Mouse (Mus musculus): ENCODE measurements at regions not wholly inside any gene's neighbourhood (a gene's known extent, or its start where the extent isn't known, plus 50 kb on each side); places are given as distances from the start of the nearest gene placed in this dataset.

DNA sequence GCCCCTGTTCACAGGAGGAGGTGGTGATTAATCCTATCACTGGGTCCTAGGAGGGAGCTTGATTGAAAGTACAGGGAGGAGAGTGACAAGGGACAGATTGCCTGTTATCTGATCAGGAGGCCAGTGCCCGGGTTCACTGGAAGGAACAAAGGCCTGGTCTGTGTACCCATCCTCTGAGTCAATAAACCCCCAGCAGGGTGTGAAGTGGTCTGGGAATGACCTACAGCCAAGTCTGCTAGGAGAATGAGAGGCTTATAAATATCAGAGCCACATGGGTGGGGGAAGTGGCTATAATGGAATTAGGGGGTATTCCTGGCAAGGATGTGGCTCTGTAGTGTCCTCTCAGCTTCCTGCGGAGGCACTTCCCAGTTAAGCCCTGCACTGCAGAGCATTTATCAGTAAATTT lies 296.0 kb downstream of the Nuf2 start:
- TF ChIP-seq CTCF (IDR thresholded peaks at IDR 0.05; ENCODE audit: borderline replicate concordance, extremely low read depth, insufficient read depth, insufficient read length) (no peak), POLR2A (IDR thresholded peaks at IDR 0.05; ENCODE audit: borderline replicate concordance, extremely low read depth, insufficient read depth, insufficient read length, poor library complexity, severe bottlenecking) (no peak)
